Mouse (Mus musculus) stomach, postnatal 0 days (tissue): ENCODE measurements around the gene Cd72.

Experiments used
- CTCF ChIP-seq: IDR thresholded peaks from 2 replicates; pipeline ENCODE4 v1.5.1; 2016; ENCODE audit warnings: antibody characterized with exemption, low read depth, mild to moderate bottlenecking, moderate library complexity
- EP300 ChIP-seq: optimal IDR thresholded peaks from 2 replicates; pipeline ENCODE3; 2016; ENCODE audit warnings: antibody characterized with exemption

GRCm38 (mm10) chr4:43418450-43418849 is 36.0 kb downstream of the Cd72 start:
- TF ChIP-seq CTCF: no peak
- TF ChIP-seq EP300: no peak
